Comparison of ENCODE assay signal across 8 mouse cellular contexts in genomic region chr8:125254188-125255005, GRCm38 (mm10).
DNase-seq lines count a peak whose midpoint lies in the region; ATAC-seq and TF ChIP-seq lines count a peak whose summit lies in the region.

No protein-coding gene starts in this region.

- H3K9ac ChIP-seq in forebrain, embryonic 11.5 days (ENCODE audit: low read length), result peak overlapping the region; percentile 58
- H3K9ac ChIP-seq in heart, embryonic 15.5 days, result peak overlapping the region; percentile 64
- no peak overlapping the region for H3K9ac ChIP-seq in liver, embryonic 12.5 days
- 0 out of 2 replicates have a peak overlapping the region, but pooled peaks have one; percentile 25 for H3K9ac ChIP-seq in stomach, embryonic 14.5 days (replicated peaks; ENCODE audit: low read depth, low read length)

- peak; percentile 87 for ATAC-seq in forebrain, embryonic 11.5 days (replicated peaks; ENCODE audit: low FRiP score)
- ATAC-seq in heart, embryonic 15.5 days (replicated peaks; ENCODE audit: insufficient number of reproducible peaks, insufficient read depth, low FRiP score, low read depth), result peak; percentile 70
- no peak for ATAC-seq in liver, embryonic 12.5 days
- peak; percentile 28; the same call in 1 of the 2 replicates for ATAC-seq in stomach, embryonic 14.5 days (ENCODE audit: insufficient number of reproducible peaks, insufficient read depth, low FRiP score, low read depth)

- H3K4me2 ChIP-seq in forebrain, embryonic 11.5 days (ENCODE audit: low read depth, low read length, severe bottlenecking), result peak overlapping the region; percentile 73
- peak overlapping the region; percentile 86 for H3K4me2 ChIP-seq in heart, embryonic 15.5 days
- H3K4me2 ChIP-seq in liver, embryonic 12.5 days, result peak overlapping the region; percentile 59
- peak overlapping the region; percentile 55 for H3K4me2 ChIP-seq in stomach, embryonic 14.5 days (replicated peaks; ENCODE audit: low read depth, low read length)

- H3K4me1 ChIP-seq in brown adipose tissue, adult 24 weeks (ENCODE audit: control insufficient read depth, insufficient read depth, insufficient read length, low read length), result no peaks in the 10 kb centered on the region; the same call in 1 of the 2 replicates
- H3K4me1 ChIP-seq in forebrain, embryonic 11.5 days (replicated peaks; ENCODE audit: control insufficient read depth, insufficient read depth, low read length), result peaks cover 4% of the 10 kb centered on the region; the same call in 1 of the 2 replicates
- peaks cover 37% of the 10 kb centered on the region for H3K4me1 ChIP-seq in heart, embryonic 15.5 days (replicated peaks)
- H3K4me1 ChIP-seq in liver, embryonic 12.5 days, result peaks cover 10% of the 10 kb centered on the region; the same call in 1 of the 2 replicates
- H3K4me1 ChIP-seq in stomach, embryonic 14.5 days (ENCODE audit: control insufficient read depth, insufficient read depth, low read length), result 0 out of 2 replicates have a peak, but pooled peaks cover 5% of the 10 kb centered on the region

- H3K4me3 ChIP-seq in C2C12 (ENCODE audit: insufficient read depth, poor library complexity, severe bottlenecking), result peak overlapping the region; percentile 30
- H3K4me3 ChIP-seq in brown adipose tissue, adult 24 weeks (ENCODE audit: insufficient read depth, low read depth, low read length), result peak overlapping the region; percentile 40
- peak overlapping the region; percentile 31 for H3K4me3 ChIP-seq in forebrain, embryonic 11.5 days (ENCODE audit: low read depth, low read length)
- H3K4me3 ChIP-seq in heart, embryonic 15.5 days, result peak overlapping the region; percentile 52
- H3K4me3 ChIP-seq in liver, embryonic 12.5 days, result peak overlapping the region; percentile 32
- H3K4me3 ChIP-seq in stomach, embryonic 14.5 days (ENCODE audit: low read depth, low read length), result peak overlapping the region; percentile 27

- H3K79me3 ChIP-seq in C2C12 (ENCODE audit: low read depth), result no peaks in the 10 kb centered on the region

- peak; percentile 95 for DNase-seq in forebrain, embryonic 11.5 days (ENCODE audit: low spot score)
- peak; percentile 89 for DNase-seq in kidney, postnatal 14 days
- DNase-seq in neural tube, embryonic 10.5 days (ENCODE audit: extremely low spot score, low spot score), result peak; percentile 80

- H3K27me3 ChIP-seq in C2C12 (ENCODE audit: control insufficient read depth, insufficient read depth, insufficient read length), result no peaks in the 10 kb centered on the region
- H3K27me3 ChIP-seq in forebrain, embryonic 11.5 days (ENCODE audit: control insufficient read depth, insufficient read depth, low read length), result no peaks in the 10 kb centered on the region
- no peaks in the 10 kb centered on the region for H3K27me3 ChIP-seq in heart, embryonic 15.5 days
- H3K27me3 ChIP-seq in liver, embryonic 12.5 days (replicated peaks), result peaks cover 6% of the 10 kb centered on the region; the same call in 1 of the 2 replicates
- H3K27me3 ChIP-seq in stomach, embryonic 14.5 days (ENCODE audit: control insufficient read depth, insufficient read depth, low read length), result no peaks in the 10 kb centered on the region

- H3K9me3 ChIP-seq in forebrain, embryonic 11.5 days (ENCODE audit: control insufficient read depth, low read length), result no peaks in the 10 kb centered on the region
- no peaks in the 10 kb centered on the region for H3K9me3 ChIP-seq in heart, embryonic 15.5 days (replicated peaks)
- no peaks in the 10 kb centered on the region for H3K9me3 ChIP-seq in liver, embryonic 12.5 days (replicated peaks)
- no peaks in the 10 kb centered on the region for H3K9me3 ChIP-seq in stomach, embryonic 14.5 days (ENCODE audit: control insufficient read depth, low read depth, low read length)

- no peak for TF ChIP-seq CTCF in C2C12 (IDR thresholded peaks at IDR 0.05; ENCODE audit: control insufficient read depth, insufficient read depth, insufficient read length)

- 5% methylated on average over 23 of the region's 23 CpGs for WGBS in forebrain, embryonic 11.5 days
- WGBS in heart, embryonic 15.5 days, result 22% methylated on average over 23 of the region's 23 CpGs
- WGBS in liver, embryonic 12.5 days (ENCODE audit: insufficient replicate concordance), result 31% methylated on average over 23 of the region's 23 CpGs
- 25% methylated on average over 23 of the region's 23 CpGs for WGBS in stomach, embryonic 14.5 days

- H3ac ChIP-seq in C2C12 (ENCODE audit: control insufficient read depth, insufficient read length, low read depth), result peak overlapping the region; percentile 69

- no peaks in the 10 kb centered on the region for H3K36me3 ChIP-seq in C2C12 (ENCODE audit: control insufficient read depth, insufficient read depth)
- no peaks in the 10 kb centered on the region for H3K36me3 ChIP-seq in forebrain, embryonic 11.5 days (ENCODE audit: control insufficient read depth, insufficient read depth, low read length)
- H3K36me3 ChIP-seq in heart, embryonic 15.5 days, result no peaks in the 10 kb centered on the region
- H3K36me3 ChIP-seq in liver, embryonic 12.5 days, result no peaks in the 10 kb centered on the region
- H3K36me3 ChIP-seq in stomach, embryonic 14.5 days (ENCODE audit: control insufficient read depth, insufficient read depth, low read length), result no peaks in the 10 kb centered on the region

- H3K79me2 ChIP-seq in C2C12 (ENCODE audit: control insufficient read depth, insufficient read depth), result no peaks in the 10 kb centered on the region

- H3K27ac ChIP-seq in brown adipose tissue, adult 24 weeks (replicated peaks; ENCODE audit: low read depth, low read length), result peak overlapping the region; percentile 51; the same call in 1 of the 2 replicates
- peak overlapping the region; percentile 85 for H3K27ac ChIP-seq in forebrain, embryonic 11.5 days (ENCODE audit: low read depth, low read length)
- peak overlapping the region; percentile 94 for H3K27ac ChIP-seq in heart, embryonic 15.5 days
- H3K27ac ChIP-seq in liver, embryonic 12.5 days, result no peak overlapping the region
- no peak overlapping the region; the same call in 1 of the 2 replicates for H3K27ac ChIP-seq in stomach, embryonic 14.5 days (ENCODE audit: low read length)

TF ChIP-seq in C2C12, 6 proteins besides CTCF, POLR2A, EP300 and RAD21:
- TF ChIP-seq USF1 (IDR thresholded peaks at IDR 0.05; ENCODE audit: low read depth), result no peak
- no peak for TF ChIP-seq MAX (IDR thresholded peaks at IDR 0.05)
- TF ChIP-seq MYOG (IDR thresholded peaks at IDR 0.05; ENCODE audit: control insufficient read depth, extremely low read depth, insufficient read length), result no peak
- TF ChIP-seq FOSL1 (IDR thresholded peaks at IDR 0.05; ENCODE audit: insufficient read depth, low read length, poor library complexity, severe bottlenecking), result no peak
- no peak for TF ChIP-seq MYOD1 (IDR thresholded peaks at IDR 0.05; ENCODE audit: control insufficient read depth, insufficient read length, low read depth)
- TF ChIP-seq CEBPB (IDR thresholded peaks at IDR 0.05; ENCODE audit: low read depth), result no peak

Comparison
In these comparisons a context has a peak if more than half of its experiments do, and no peak if none do; other contexts are left out.
1. H3K27ac ChIP-seq: peak in brown adipose tissue, adult 24 weeks (single experiment), forebrain, embryonic 11.5 days (single experiment) and heart, embryonic 15.5 days (single experiment); none in liver, embryonic 12.5 days (single experiment) and stomach, embryonic 14.5 days (single experiment).
2. Peak in every context shown above with its lines, with median percentiles within 50 percentile points of each other: H3K4me3 ChIP-seq, DNase-seq and H3K4me2 ChIP-seq.